Comparison of ENCODE assay signal across 15 mouse cellular contexts in genomic region chr5:53535096-53535495, GRCm38 (mm10).
"Had no signal": no experiment of that assay in that cellular context is flagged by ENCODE, and none has a peak within 500 bp of the region (broad histone marks: within the 10 kb centered on the region; RNA-seq: fewer than 3 reads in every experiment).

No protein-coding gene starts in this region.

- H3K27ac ChIP-seq: limb, embryonic 12.5 days; liver, embryonic 15.5 days; macrophage; midbrain, embryonic 15.5 days; neural tube, embryonic 12.5 days; stomach, postnatal 0 days had no signal

- H3K27me3 ChIP-seq: limb, embryonic 12.5 days; liver, embryonic 15.5 days; megakaryocyte, embryonic 14.5 days; midbrain, embryonic 15.5 days; neural tube, embryonic 12.5 days had no signal

- H3K9ac ChIP-seq: limb, embryonic 12.5 days; liver, embryonic 15.5 days; midbrain, embryonic 15.5 days; neural tube, embryonic 12.5 days had no signal

- H3K9me3 ChIP-seq: limb, embryonic 12.5 days; liver, embryonic 15.5 days; megakaryocyte, embryonic 14.5 days; midbrain, embryonic 15.5 days; neural tube, embryonic 12.5 days had no signal

- H3K4me3 ChIP-seq: limb, embryonic 12.5 days; liver, embryonic 15.5 days; megakaryocyte, embryonic 14.5 days; midbrain, embryonic 15.5 days; neural tube, embryonic 12.5 days had no signal

- H3K4me2 ChIP-seq: limb, embryonic 12.5 days; liver, embryonic 11.5 days; liver, embryonic 15.5 days; midbrain, embryonic 11.5 days; midbrain, embryonic 15.5 days; neural tube, embryonic 12.5 days had no signal

- H3K36me3 ChIP-seq: limb, embryonic 12.5 days; liver, embryonic 15.5 days; midbrain, embryonic 15.5 days; neural tube, embryonic 12.5 days had no signal

- ATAC-seq: intestine, embryonic 16.5 days; midbrain, embryonic 15.5 days had no signal

- DNase-seq: kidney, adult 8-10 months; kidney, postnatal 36 days; layer of hippocampus, adult 9-11 months; layer of hippocampus, postnatal 36 days; thymus, postnatal 4 days had no signal

- H3K4me1 ChIP-seq: midbrain, embryonic 15.5 days; neural tube, embryonic 12.5 days had no signal
